Mouse (Mus musculus) testis, adult 2 months (tissue): ENCODE measurements around the gene Cabp2. TPM values are rescaled to one million over a fixed set of nuclear protein-coding genes. Genes with fewer than 3 reads are reported as not detected.

Experiments used
- H3K27ac ChIP-seq: fragments of 200-500 bp; 2 replicates; pipeline ENCODE4 v1.5.1; 2012; ENCODE audit warnings: low read depth, low read length; ENCODE audit not compliant: control insufficient read depth, insufficient read depth
- H3K27me3 ChIP-seq: fragments of 200-500 bp; 2 replicates; pipeline ENCODE4 v1.6.1; 2012; ENCODE audit warnings: mild to moderate bottlenecking, low read length, moderate library complexity; ENCODE audit not compliant: control insufficient read depth, insufficient read depth
- H3K36me3 ChIP-seq: fragments of 200-500 bp; 2 replicates; pipeline ENCODE4 v1.6.1; 2012; ENCODE audit warnings: mild to moderate bottlenecking, low read length; ENCODE audit not compliant: control insufficient read depth, insufficient read depth
- H3K4me1 ChIP-seq: fragments of 200-500 bp; 2 replicates; pipeline ENCODE4 v1.6.1; 2012; ENCODE audit warnings: low read length; ENCODE audit not compliant: control insufficient read depth, insufficient read depth
- H3K4me3 ChIP-seq: fragments of 200-500 bp; 2 replicates; pipeline ENCODE4 v1.5.1; 2012; ENCODE audit warnings: low read depth, mild to moderate bottlenecking, low read length, moderate library complexity, mixed read lengths; ENCODE audit not compliant: control insufficient read depth
- CTCF ChIP-seq: fragments of 200-500 bp; IDR thresholded peaks from 2 replicates; pipeline ENCODE4 v1.5.1; 2012; ENCODE audit warnings: low read depth, mild to moderate bottlenecking, inconsistent platforms, low read length, moderate library complexity; ENCODE audit not compliant: control insufficient read depth, insufficient read depth, insufficient replicate concordance
- POLR2A ChIP-seq: fragments of 200-500 bp; IDR thresholded peaks from 2 replicates; pipeline ENCODE4 v1.6.1; 2012; ENCODE audit warnings: low read depth, mild to moderate bottlenecking, inconsistent platforms, low read length, moderate library complexity; ENCODE audit not compliant: control insufficient read depth
- polyA plus RNA-seq: library from polyadenylated mRNA; depleted of rRNA; stranded (reverse); fragments of >200 nt; gene quantifications from 2 replicates; pipeline ENCODE4 v1.2.3, GENCODE M21; 2012

The Cabp2 gene
- polyA plus RNA-seq, 1 experiment = not detected

- TF ChIP-seq POLR2A = no peak
- TF ChIP-seq CTCF = peak; percentile 87
- H3K4me1 ChIP-seq = peaks cover under 1% of the 10 kb centered on the region
Measured at GRCm38 (mm10) chr19:4051741-4052515, 29.4 kb upstream of the Cabp2 start.

GRCm38 (mm10) chr19:4052516-4053030 lies 28.8 kb upstream of the Cabp2 start:
- TF ChIP-seq CTCF = no peak
- TF ChIP-seq POLR2A = no peak
- Histone ChIP-seq H3K27me3 (no peaks in the 10 kb centered on the region), H3K4me1 (no peaks in the 10 kb centered on the region), H3K4me3 (no peak overlapping the region), H3K27ac (no peak overlapping the region), H3K36me3 (no peaks in the 10 kb centered on the region)

More at GRCm38 (mm10) chr19:4051741-4052515, 29.4 kb upstream of the Cabp2 start:
- no peak overlapping the region for H3K27ac ChIP-seq
- H3K36me3 ChIP-seq = no peaks in the 10 kb centered on the region
- no peaks in the 10 kb centered on the region for H3K27me3 ChIP-seq
- no peak overlapping the region for H3K4me3 ChIP-seq

GRCm38 (mm10) chr19:4054613-4055012 lies 26.8 kb upstream of the Cabp2 start:
- H3K4me3 ChIP-seq = no peak overlapping the region
- no peak overlapping the region for H3K27ac ChIP-seq
- no peaks in the 10 kb centered on the region for H3K36me3 ChIP-seq
- no peaks in the 10 kb centered on the region for H3K27me3 ChIP-seq
- TF ChIP-seq CTCF (no peak), POLR2A (no peak)
- H3K4me1 ChIP-seq = no peaks in the 10 kb centered on the region

- Histone ChIP-seq H3K36me3 (no peaks in the 10 kb centered on the region), H3K4me3 (no peak overlapping the region), H3K4me1 (no peaks in the 10 kb centered on the region), H3K27me3 (no peaks in the 10 kb centered on the region), H3K27ac (no peak overlapping the region)
- no peak for TF ChIP-seq CTCF
- no peak for TF ChIP-seq POLR2A
Measured at GRCm38 (mm10) chr19:4055216-4055946, 26.0 kb upstream of the Cabp2 start.

GRCm38 (mm10) chr19:4055947-4056693 lies 25.3 kb upstream of the Cabp2 start:
- TF ChIP-seq CTCF (no peak), POLR2A (no peak)
- no peak overlapping the region for H3K4me3 ChIP-seq
- no peaks in the 10 kb centered on the region for H3K36me3 ChIP-seq
- no peaks in the 10 kb centered on the region for H3K27me3 ChIP-seq
- H3K27ac ChIP-seq = no peak overlapping the region
- no peaks in the 10 kb centered on the region for H3K4me1 ChIP-seq

GRCm38 (mm10) chr19:4056727-4057126 lies 24.7 kb upstream of the Cabp2 start:
- Histone ChIP-seq H3K27ac (no peak overlapping the region), H3K4me3 (no peak overlapping the region), H3K27me3 (no peaks in the 10 kb centered on the region), H3K36me3 (no peaks in the 10 kb centered on the region), H3K4me1 (no peaks in the 10 kb centered on the region)
- no peak for TF ChIP-seq CTCF
- TF ChIP-seq POLR2A = no peak
